Mouse (Mus musculus): ENCODE measurements at regions not wholly inside any gene's neighbourhood (a gene's known extent, or its start where the extent isn't known, plus 50 kb on each side); places are given as distances from the start of the nearest gene placed in this dataset.

DNA sequence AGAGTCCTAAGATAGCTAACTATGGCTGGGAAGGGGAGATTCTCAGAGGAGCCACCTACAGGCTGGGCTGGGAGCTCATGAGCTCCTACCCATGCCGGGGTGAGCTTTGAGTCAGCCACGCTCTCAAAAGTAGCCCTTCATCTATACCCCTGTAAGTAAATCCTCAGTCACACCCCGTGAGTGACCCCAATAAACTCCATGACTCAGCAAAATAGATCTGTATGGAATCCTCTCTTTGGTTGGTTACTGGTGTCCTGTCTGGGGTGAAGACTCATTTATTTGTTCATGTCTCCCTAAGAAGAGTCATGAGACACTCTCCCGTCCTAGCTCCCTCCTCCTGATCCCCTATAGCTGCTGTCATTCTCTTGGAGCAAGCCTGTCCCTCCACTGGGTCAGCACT lies 99.5 kb downstream of the Plxna1 start:
- no peak for DNase-seq

GRCm38 (mm10) chr6:89265296-89265695 lies 97.1 kb downstream of the Plxna1 start:
- DNase-seq, result no peak

Data from cerebellum, adult 8-10 months (tissue).